In genomic region chr9:121895392-121895993, GRCm38 (mm10) we compare ENCODE assay signal across 17 mouse cellular contexts. TPM values are rescaled to one million over a fixed set of nuclear protein-coding genes. Genes with fewer than 3 reads are reported as not detected.
DNase-seq lines count a peak whose midpoint lies in the region; ATAC-seq and TF ChIP-seq lines count a peak whose summit lies in the region.
"Had no signal": no experiment of that assay in that cellular context is flagged by ENCODE, and none has a peak within 500 bp of the region (broad histone marks: within the 10 kb centered on the region; RNA-seq: fewer than 3 reads in every experiment).

No protein-coding gene starts in this region.

- in situ Hi-C loops in CH12.LX (cut with MboI; ENCODE audit: low pct_ligation_motif_present, low pct_unique_long_range_greater_than_20kb, low sequenced_read_pairs): no loop called here

- H3K4me1 ChIP-seq in kidney, embryonic 15.5 days: peaks cover 18% of the 10 kb centered on the region
- H3K4me1 ChIP-seq in CH12.LX (ENCODE audit: control insufficient read depth in 1 of 2, insufficient read depth in 2 of 2): peaks cover 35 to 67% of the 10 kb centered on the region in 2 experiments
- no peaks in the 10 kb centered on the region for H3K4me1 ChIP-seq in intestine, postnatal 0 days (replicated peaks; ENCODE audit: control insufficient read depth, insufficient read depth, low read length)

- DNase-seq in kidney, postnatal 10 days: peak; percentile 63
- no peak for DNase-seq in CH12.LX (ENCODE audit: extremely low read depth)
- peak; percentile 6 for DNase-seq in adrenal gland, postnatal 14 days
- DNase-seq in lung, postnatal 14 days: peak; percentile 61
- DNase-seq in frontal cortex, adult 2 months (ENCODE audit: extremely low spot score in 1 of 2, low spot score in 1 of 2): no peak
- DNase-seq: cerebellum, adult 9-11 months; forebrain, postnatal 0 days; liver; midbrain, embryonic 14.5 days had no signal

- no peak for TF ChIP-seq RAD21 in CH12.LX (IDR thresholded peaks at IDR 0.05; ENCODE audit: low read depth, low read length)

- dilution Hi-C loops in CH12.LX (cut with MboI; ENCODE audit: extremely low pct_ligation_motif_present, extremely low pct_unique_long_range_greater_than_20kb, low sequenced_read_pairs): no loop called here

- H3K79me2 ChIP-seq in CH12.LX (replicated peaks; ENCODE audit: control insufficient read depth, extremely low read depth, insufficient read depth, poor library complexity, severe bottlenecking): no peaks in the 10 kb centered on the region

- no peaks in the 10 kb centered on the region for H3K36me3 ChIP-seq in kidney, embryonic 15.5 days
- peaks cover 0 to 14% of the 10 kb centered on the region in 2 experiments for H3K36me3 ChIP-seq in CH12.LX (replicated peaks in 1 of 2; ENCODE audit: control insufficient read depth in 1 of 2, insufficient read depth in 1 of 2, low read length in 1 of 2)
- H3K36me3 ChIP-seq in intestine, postnatal 0 days (ENCODE audit: control insufficient read depth, insufficient read depth): no peaks in the 10 kb centered on the region
- H3K36me3 ChIP-seq: hindbrain, embryonic 12.5 days; intestine, embryonic 15.5 days; neural tube, embryonic 12.5 days had no signal

- no peaks in the 10 kb centered on the region for H3K9me3 ChIP-seq in kidney, embryonic 15.5 days (replicated peaks)
- H3K9me3 ChIP-seq in CH12.LX (replicated peaks; ENCODE audit: low read length): no peaks in the 10 kb centered on the region
- H3K9me3 ChIP-seq in intestine, postnatal 0 days (ENCODE audit: control insufficient read depth): no peaks in the 10 kb centered on the region
- H3K9me3 ChIP-seq: hindbrain, embryonic 12.5 days; intestine, embryonic 15.5 days; neural tube, embryonic 12.5 days had no signal

- no peak for ATAC-seq in kidney, embryonic 15.5 days (replicated peaks; ENCODE audit: low FRiP score)
- no peak for ATAC-seq in intestine, postnatal 0 days
- ATAC-seq: forebrain, postnatal 0 days; intestine, embryonic 15.5 days had no signal

- H3K4me3 ChIP-seq in kidney, embryonic 15.5 days (replicated peaks): no peak overlapping the region
- no peak overlapping the region for H3K4me3 ChIP-seq in CH12.LX (replicated peaks in 1 of 3; ENCODE audit: low read depth in 2 of 3, low read length in 2 of 3, poor library complexity in 1 of 3)
- H3K4me3 ChIP-seq in intestine, postnatal 0 days (ENCODE audit: low read depth, low read length): no peak overlapping the region
- H3K4me3 ChIP-seq: erythroblast, embryonic 14.5 days; hindbrain, embryonic 12.5 days; intestine, embryonic 15.5 days; neural tube, embryonic 12.5 days had no signal

- H3K9ac ChIP-seq in kidney, embryonic 15.5 days: no peak overlapping the region
- no peak overlapping the region for H3K9ac ChIP-seq in CH12.LX (ENCODE audit: insufficient read depth, low read depth)
- no peak overlapping the region for H3K9ac ChIP-seq in intestine, postnatal 0 days (ENCODE audit: low read depth, low read length)
- H3K9ac ChIP-seq: forebrain, postnatal 0 days; hindbrain, embryonic 12.5 days; intestine, embryonic 15.5 days; neural tube, embryonic 12.5 days had no signal

- no peak overlapping the region for H3K27ac ChIP-seq in kidney, embryonic 15.5 days
- no peak overlapping the region for H3K27ac ChIP-seq in CH12.LX (ENCODE audit: insufficient read depth, low read depth)
- no peak overlapping the region for H3K27ac ChIP-seq in intestine, postnatal 0 days (ENCODE audit: low read depth, low read length)
- H3K27ac ChIP-seq: hindbrain, embryonic 12.5 days; intestine, embryonic 15.5 days; neural tube, embryonic 12.5 days had no signal

- TF ChIP-seq CTCF in CH12.LX (conservative IDR thresholded peaks at IDR 0.05 in 1 of 2, IDR thresholded peaks at IDR 0.05 in 1 of 2; ENCODE audit: low read depth in 2 of 2, low read length in 2 of 2): no peak
- no peak for TF ChIP-seq CTCF in intestine, postnatal 0 days (IDR thresholded peaks at IDR 0.05; ENCODE audit: low read depth)

- no peak overlapping the region for H3K4me2 ChIP-seq in kidney, embryonic 15.5 days
- no peak overlapping the region for H3K4me2 ChIP-seq in CH12.LX (ENCODE audit: insufficient read depth, low read depth, poor library complexity, severe bottlenecking)
- no peak overlapping the region for H3K4me2 ChIP-seq in intestine, postnatal 0 days (replicated peaks; ENCODE audit: low read depth)
- H3K4me2 ChIP-seq: hindbrain, embryonic 12.5 days; intestine, embryonic 15.5 days; neural tube, embryonic 12.5 days had no signal

- TF ChIP-seq POLR2A in CH12.LX (IDR thresholded peaks at IDR 0.05; ENCODE audit: low read depth, low read length): no peak

- TF ChIP-seq EP300 in CH12.LX (IDR thresholded peaks at IDR 0.05; ENCODE audit: low read length): no peak

- no peaks in the 10 kb centered on the region for H3K27me3 ChIP-seq in kidney, embryonic 15.5 days
- no peaks in the 10 kb centered on the region for H3K27me3 ChIP-seq in CH12.LX (replicated peaks)
- no peaks in the 10 kb centered on the region for H3K27me3 ChIP-seq in intestine, postnatal 0 days (replicated peaks; ENCODE audit: control insufficient read depth, insufficient read depth, low read length)
- H3K27me3 ChIP-seq: hindbrain, embryonic 12.5 days; intestine, embryonic 15.5 days; neural tube, embryonic 12.5 days had no signal

- WGBS in kidney, embryonic 15.5 days: 52% methylated on average over 7 of the region's 7 CpGs
- WGBS in intestine, postnatal 0 days: 60% methylated on average over 7 of the region's 7 CpGs

TF ChIP-seq in CH12.LX, 34 proteins besides CTCF, POLR2A, EP300 and RAD21:
- peak; percentile 91 for TF ChIP-seq ZNF384 (IDR thresholded peaks at IDR 0.05; ENCODE audit: low read depth, low read length)
- TF ChIP-seq ETS1 (conservative IDR thresholded peaks at IDR 0.05; ENCODE audit: low read depth, low read length): peak; percentile 47
- peak; percentile 72; the same call in 1 of the 2 replicates for TF ChIP-seq TCF12 (IDR thresholded peaks at IDR 0.05; ENCODE audit: low read depth, low read length)
- TF ChIP-seq JUND (conservative IDR thresholded peaks at IDR 0.05; ENCODE audit: low read depth, low read length): no peak

RNA-seq across cellular contexts. Expression of gene Ackr2, which starts 2.7 kb away (rescaled TPM):
- polyA plus RNA-seq in kidney, embryonic 15.5 days (2015; fragmentation: Nextera tagmentation; extraction: Ambion mirVana): 0.40 and 0.57 TPM in 2 replicates
- 2.9 and 4.5 TPM in 2 replicates for total RNA-seq in CH12.LX (2012; rRNA removed)
- 9.8 TPM in 2 replicates for total RNA-seq in CH12.LX (2014; rRNA removed)
- 13.0 and 13.9 TPM in 2 replicates for polyA plus RNA-seq in CH12.LX (2012; ENCODE audit: insufficient read length, low read depth)
- 1.4 and 2.1 TPM in 2 replicates for total RNA-seq in adrenal gland, postnatal 14 days (2021)
- 1.0 and 1.1 TPM in 2 replicates for polyA plus RNA-seq in intestine, postnatal 0 days (2015; fragmentation: Nextera tagmentation; extraction: Ambion mirVana)
- 2.6 and 3.3 TPM in 2 replicates for polyA plus RNA-seq in frontal cortex, adult 2 months (2012; rRNA removed)
- polyA plus RNA-seq: erythroblast, embryonic 14.5 days had no signal

RNA-seq across cellular contexts. Expression of gene Cyp8b1, which starts 20.6 kb away (rescaled TPM):
- 0.10 TPM in 1 of 2 replicates, not detected in the other for polyA plus RNA-seq in kidney, embryonic 15.5 days (2015; fragmentation: Nextera tagmentation; extraction: Ambion mirVana)
- not detected in 2 replicates for total RNA-seq in CH12.LX (2012; rRNA removed)
- not detected in 2 replicates for total RNA-seq in CH12.LX (2014; rRNA removed)
- 0.27 TPM in 1 of 2 replicates, not detected in the other for polyA plus RNA-seq in CH12.LX (2012; ENCODE audit: insufficient read length, low read depth)
- total RNA-seq in adrenal gland, postnatal 14 days (2021): 1.6 and 10.7 TPM in 2 replicates
- 2.1 and 3.3 TPM in 2 replicates for polyA plus RNA-seq in intestine, postnatal 0 days (2015; fragmentation: Nextera tagmentation; extraction: Ambion mirVana)
- not detected in 2 replicates for polyA plus RNA-seq in frontal cortex, adult 2 months (2012; rRNA removed)
- total RNA-seq: forebrain, postnatal 0 days; left cerebral cortex, postnatal 10 days had no signal
- polyA plus RNA-seq: erythroblast, embryonic 14.5 days; forebrain, postnatal 0 days; hindbrain, embryonic 12.5 days; intestine, embryonic 15.5 days; midbrain, embryonic 14.5 days; neural tube, embryonic 12.5 days; small intestine, adult 2 months had no signal

RNA-seq across cellular contexts. Expression of gene Higd1a, which starts 37.3 kb away (rescaled TPM):
- polyA plus RNA-seq in kidney, embryonic 15.5 days (2015; fragmentation: Nextera tagmentation; extraction: Ambion mirVana): 151 and 153 TPM in 2 replicates
- total RNA-seq in CH12.LX (2012; rRNA removed) (118 and 132 TPM in 2 replicates), CH12.LX (2014; rRNA removed) (90.6 and 93.2 TPM in 2 replicates)
- polyA plus RNA-seq in CH12.LX (2012; ENCODE audit: insufficient read length, low read depth): 75.4 and 79.3 TPM in 2 replicates
- 112 and 114 TPM in 2 replicates for total RNA-seq in adrenal gland, postnatal 14 days (2021)
- polyA plus RNA-seq in intestine, postnatal 0 days (2015; fragmentation: Nextera tagmentation; extraction: Ambion mirVana): 162 and 186 TPM in 2 replicates
- 82.0 and 93.0 TPM in 2 replicates for polyA plus RNA-seq in frontal cortex, adult 2 months (2012; rRNA removed)

RNA-seq across cellular contexts. Expression of gene Fam198a, which starts 55.3 kb away (rescaled TPM):
- polyA plus RNA-seq in kidney, embryonic 15.5 days (2015; fragmentation: Nextera tagmentation; extraction: Ambion mirVana): 1.1 and 2.1 TPM in 2 replicates
- 0.76 and 0.93 TPM in 2 replicates for total RNA-seq in CH12.LX (2012; rRNA removed)
- total RNA-seq in CH12.LX (2014; rRNA removed): 0.40 and 0.63 TPM in 2 replicates
- polyA plus RNA-seq in CH12.LX (2012; ENCODE audit: insufficient read length, low read depth): 0.59 and 0.70 TPM in 2 replicates
- 2.1 and 2.5 TPM in 2 replicates for total RNA-seq in adrenal gland, postnatal 14 days (2021)
- 0.90 and 1.0 TPM in 2 replicates for polyA plus RNA-seq in intestine, postnatal 0 days (2015; fragmentation: Nextera tagmentation; extraction: Ambion mirVana)
- polyA plus RNA-seq in frontal cortex, adult 2 months (2012; rRNA removed): 6.2 and 7.4 TPM in 2 replicates
- polyA plus RNA-seq: erythroblast, embryonic 14.5 days had no signal

RNA-seq across cellular contexts. Expression of gene Ccdc13, which starts 56.2 kb away (rescaled TPM):
- 0.47 and 0.53 TPM in 2 replicates for polyA plus RNA-seq in kidney, embryonic 15.5 days (2015; fragmentation: Nextera tagmentation; extraction: Ambion mirVana)
- total RNA-seq in CH12.LX (2012; rRNA removed) (0.25 and 0.34 TPM in 2 replicates), CH12.LX (2014; rRNA removed) (not detected in 2 replicates)
- polyA plus RNA-seq in CH12.LX (2012; ENCODE audit: insufficient read length, low read depth): 0.11 TPM in 1 of 2 replicates, not detected in the other
- 0.86 and 1.1 TPM in 2 replicates for total RNA-seq in adrenal gland, postnatal 14 days (2021)
- polyA plus RNA-seq in intestine, postnatal 0 days (2015; fragmentation: Nextera tagmentation; extraction: Ambion mirVana): 0.14 and 0.31 TPM in 2 replicates
- 12.1 and 12.6 TPM in 2 replicates for polyA plus RNA-seq in frontal cortex, adult 2 months (2012; rRNA removed)
- polyA plus RNA-seq: erythroblast, embryonic 14.5 days had no signal

Comparison
In these comparisons a context has a peak if more than half of its experiments do, and no peak if none do; other contexts are left out.
1. DNase-seq: peak in kidney, postnatal 10 days (single experiment), adrenal gland, postnatal 14 days (single experiment) and lung, postnatal 14 days (single experiment); none in CH12.LX (single experiment) and frontal cortex, adult 2 months (0 of 2).